Mouse (Mus musculus): ENCODE results near the gene App. TPM values are rescaled to one million over a fixed set of nuclear protein-coding genes. Genes with fewer than 3 reads are reported as not detected.
A peak's percentile ranks its signal among the peaks of the same experiment; 100 is the strongest.

App gene
- polyA plus RNA-seq, 1 experiment from 2014 or later, result 44.5 TPM

DNA sequence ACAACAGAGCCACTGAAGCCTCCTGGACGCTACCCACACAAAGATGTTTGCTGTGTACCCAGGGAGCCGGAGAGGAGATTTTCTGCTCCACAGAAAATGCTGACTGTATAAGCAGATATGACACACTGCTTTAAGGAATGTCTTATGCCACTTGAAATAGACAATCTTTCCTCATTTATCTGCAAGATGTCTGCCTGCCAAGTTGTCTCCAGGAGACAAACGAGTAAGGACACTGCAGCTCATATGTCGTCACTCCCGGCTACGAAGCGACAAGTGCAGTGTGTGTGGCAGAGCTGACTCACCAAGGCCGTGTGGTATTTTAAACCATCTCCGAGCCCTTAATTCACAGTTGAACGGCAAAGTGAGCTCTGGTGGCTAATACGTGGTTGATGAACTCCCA lies 36.2 kb downstream of the App start:
- Histone ChIP-seq H3K4me1 (replicated peaks; ENCODE audit: control insufficient read depth, insufficient read depth, low read length) (peaks cover 4% of the 10 kb centered on the region; the same call in 1 of the 2 replicates), H3K4me2 (no peak overlapping the region), H3K4me3 (ENCODE audit: low read depth, low read length) (no peak overlapping the region), H3K36me3 (ENCODE audit: control insufficient read depth, insufficient read depth, low read length) (no peaks in the 10 kb centered on the region), H3K27ac (ENCODE audit: low read depth, low read length) (no peak overlapping the region), H3K9ac (ENCODE audit: low read depth, low read length) (no peak overlapping the region), H3K27me3 (replicated peaks; ENCODE audit: control insufficient read depth, insufficient read depth, low read length) (no peaks in the 10 kb centered on the region), H3K9me3 (ENCODE audit: control insufficient read depth, low read length) (no peaks in the 10 kb centered on the region)
- ATAC-seq (replicated peaks; ENCODE audit: low FRiP score) (no peak), DNase-seq (ENCODE audit: low spot score) (no peak)
- 72% methylated on average over 11 of the region's 11 CpGs for WGBS

DNA sequence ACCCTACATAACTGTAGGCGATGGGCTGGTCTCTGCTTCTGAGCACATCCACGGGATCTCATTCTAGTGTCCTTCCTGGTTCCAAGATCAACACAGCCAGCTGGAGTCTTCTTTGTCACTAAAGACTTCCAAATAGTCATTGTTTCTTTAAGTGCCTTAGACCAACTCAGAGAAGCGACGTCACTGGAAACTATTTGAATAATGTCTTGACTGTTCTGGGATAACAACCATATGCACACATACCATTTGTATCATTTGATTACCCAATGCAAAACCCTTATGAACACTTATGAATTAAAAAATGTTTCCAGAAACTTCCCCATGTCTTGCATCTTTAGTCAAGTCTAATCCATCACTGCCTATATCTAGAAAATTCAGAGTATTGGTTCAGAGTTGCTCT lies 37.5 kb downstream of the App start:
- 79% methylated on average over 4 of the region's 4 CpGs for WGBS
- H3K4me3 ChIP-seq (ENCODE audit: low read depth, low read length), result no peak overlapping the region
- H3K27me3 ChIP-seq (replicated peaks; ENCODE audit: control insufficient read depth, insufficient read depth, low read length), result no peaks in the 10 kb centered on the region
- H3K9ac ChIP-seq (ENCODE audit: low read depth, low read length), result no peak overlapping the region
- H3K4me2 ChIP-seq, result no peak overlapping the region
- H3K4me1 ChIP-seq (replicated peaks; ENCODE audit: control insufficient read depth, insufficient read depth, low read length), result peaks cover 7% of the 10 kb centered on the region
- H3K27ac ChIP-seq (ENCODE audit: low read depth, low read length), result no peak overlapping the region
- H3K9me3 ChIP-seq (ENCODE audit: control insufficient read depth, low read length), result no peaks in the 10 kb centered on the region
- ATAC-seq (replicated peaks; ENCODE audit: low FRiP score) (no peak), DNase-seq (ENCODE audit: low spot score) (no peak)
- no peaks in the 10 kb centered on the region for H3K36me3 ChIP-seq (ENCODE audit: control insufficient read depth, insufficient read depth, low read length)

DNA sequence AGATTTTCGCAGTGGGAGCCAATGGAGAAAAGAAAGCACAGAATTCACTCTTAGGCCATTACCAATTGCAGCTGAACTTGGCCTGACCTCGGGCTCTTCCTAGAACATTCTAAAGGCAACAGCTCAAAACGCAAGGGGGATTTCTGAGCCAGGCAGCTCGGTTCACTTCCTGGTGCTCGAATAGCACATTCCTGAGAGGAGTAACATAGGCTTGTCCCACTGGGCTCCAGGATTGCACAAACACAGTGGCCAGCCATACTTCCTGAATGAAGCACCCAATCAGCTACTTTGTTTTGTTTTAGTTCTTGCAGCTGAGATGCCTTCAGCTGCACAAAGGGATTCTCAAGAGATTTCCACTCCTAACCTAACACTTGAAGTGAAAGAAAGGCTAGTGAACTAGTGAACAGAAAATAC lies 40.1 kb downstream of the App start:
- DNase-seq (ENCODE audit: low spot score) (no peak), ATAC-seq (replicated peaks; ENCODE audit: low FRiP score) (0 out of 2 replicates have a peak, but pooled peaks have one; percentile 21)
- Histone ChIP-seq H3K4me3 (ENCODE audit: low read depth, low read length) (no peak overlapping the region), H3K4me2 (no peak overlapping the region), H3K27ac (ENCODE audit: low read depth, low read length) (peak overlapping the region; percentile 16; the same call in 1 of the 2 replicates), H3K36me3 (ENCODE audit: control insufficient read depth, insufficient read depth, low read length) (no peaks in the 10 kb centered on the region), H3K9ac (ENCODE audit: low read depth, low read length) (no peak overlapping the region), H3K9me3 (ENCODE audit: control insufficient read depth, low read length) (no peaks in the 10 kb centered on the region), H3K27me3 (replicated peaks; ENCODE audit: control insufficient read depth, insufficient read depth, low read length) (no peaks in the 10 kb centered on the region), H3K4me1 (replicated peaks; ENCODE audit: control insufficient read depth, insufficient read depth, low read length) (peaks cover 13% of the 10 kb centered on the region)
- 50% methylated on average over 5 of the region's 5 CpGs for WGBS

DNA sequence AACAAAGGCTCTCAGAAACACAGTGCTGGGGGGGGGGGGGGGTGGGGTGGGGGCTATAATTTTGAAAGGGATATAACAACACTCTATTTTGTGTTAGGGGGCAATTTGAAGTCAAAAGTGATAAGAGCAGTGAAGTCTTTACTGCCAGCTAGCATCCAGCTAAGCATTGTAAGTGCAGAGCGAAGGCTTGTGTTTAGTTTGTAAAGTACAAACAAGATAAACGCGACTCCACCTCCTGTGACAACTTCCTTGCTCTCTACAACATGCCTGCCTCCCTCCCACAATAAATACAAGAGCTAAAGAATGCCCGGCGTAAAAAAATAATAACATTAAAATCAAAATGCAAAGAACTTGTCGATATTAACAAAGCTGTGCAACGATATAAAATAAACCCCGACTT lies 40.5 kb downstream of the App start:
- no peaks in the 10 kb centered on the region for H3K9me3 ChIP-seq (ENCODE audit: control insufficient read depth, low read length)
- H3K9ac ChIP-seq (ENCODE audit: low read depth, low read length), result no peak overlapping the region
- 62% methylated on average over 8 of the region's 8 CpGs for WGBS
- no peak overlapping the region for H3K4me2 ChIP-seq
- DNase-seq (ENCODE audit: low spot score) (no peak), ATAC-seq (replicated peaks; ENCODE audit: low FRiP score) (no peak)
- H3K27me3 ChIP-seq (replicated peaks; ENCODE audit: control insufficient read depth, insufficient read depth, low read length), result no peaks in the 10 kb centered on the region
- no peaks in the 10 kb centered on the region for H3K36me3 ChIP-seq (ENCODE audit: control insufficient read depth, insufficient read depth, low read length)
- H3K27ac ChIP-seq (ENCODE audit: low read depth, low read length), result peak overlapping the region; percentile 46; the same call in 1 of the 2 replicates
- H3K4me1 ChIP-seq (replicated peaks; ENCODE audit: control insufficient read depth, insufficient read depth, low read length), result peaks cover 13% of the 10 kb centered on the region
- H3K4me3 ChIP-seq (ENCODE audit: low read depth, low read length), result no peak overlapping the region

DNA sequence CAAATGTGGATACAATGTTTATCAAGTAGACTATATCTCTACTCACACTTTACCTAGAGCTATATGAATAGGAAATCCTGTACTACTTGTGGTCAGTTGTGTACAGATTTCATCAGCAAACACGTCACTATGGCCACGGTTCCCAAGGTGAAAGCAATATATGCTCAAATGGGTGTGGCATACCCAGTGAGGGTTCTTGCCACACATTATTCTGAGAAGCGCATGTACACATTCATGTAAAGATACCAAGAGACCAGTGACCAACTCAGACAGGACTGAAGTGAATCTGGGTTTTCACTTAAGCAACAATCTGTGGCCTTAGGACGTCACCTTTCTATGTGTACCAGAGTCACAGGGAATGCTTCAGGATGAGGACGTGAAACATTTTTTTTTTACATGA lies 41.4 kb downstream of the App start:
- 69% methylated on average over 5 of the region's 5 CpGs for WGBS
- no peak overlapping the region for H3K4me3 ChIP-seq (ENCODE audit: low read depth, low read length)
- peaks cover 13% of the 10 kb centered on the region for H3K4me1 ChIP-seq (replicated peaks; ENCODE audit: control insufficient read depth, insufficient read depth, low read length)
- ATAC-seq (replicated peaks; ENCODE audit: low FRiP score) (no peak), DNase-seq (ENCODE audit: low spot score) (no peak)
- H3K9me3 ChIP-seq (ENCODE audit: control insufficient read depth, low read length), result no peaks in the 10 kb centered on the region
- H3K27me3 ChIP-seq (replicated peaks; ENCODE audit: control insufficient read depth, insufficient read depth, low read length), result no peaks in the 10 kb centered on the region
- no peaks in the 10 kb centered on the region for H3K36me3 ChIP-seq (ENCODE audit: control insufficient read depth, insufficient read depth, low read length)
- no peak overlapping the region for H3K9ac ChIP-seq (ENCODE audit: low read depth, low read length)
- peak overlapping the region; percentile 4; the same call in 1 of the 2 replicates for H3K27ac ChIP-seq (ENCODE audit: low read depth, low read length)
- H3K4me2 ChIP-seq, result no peak overlapping the region

DNA sequence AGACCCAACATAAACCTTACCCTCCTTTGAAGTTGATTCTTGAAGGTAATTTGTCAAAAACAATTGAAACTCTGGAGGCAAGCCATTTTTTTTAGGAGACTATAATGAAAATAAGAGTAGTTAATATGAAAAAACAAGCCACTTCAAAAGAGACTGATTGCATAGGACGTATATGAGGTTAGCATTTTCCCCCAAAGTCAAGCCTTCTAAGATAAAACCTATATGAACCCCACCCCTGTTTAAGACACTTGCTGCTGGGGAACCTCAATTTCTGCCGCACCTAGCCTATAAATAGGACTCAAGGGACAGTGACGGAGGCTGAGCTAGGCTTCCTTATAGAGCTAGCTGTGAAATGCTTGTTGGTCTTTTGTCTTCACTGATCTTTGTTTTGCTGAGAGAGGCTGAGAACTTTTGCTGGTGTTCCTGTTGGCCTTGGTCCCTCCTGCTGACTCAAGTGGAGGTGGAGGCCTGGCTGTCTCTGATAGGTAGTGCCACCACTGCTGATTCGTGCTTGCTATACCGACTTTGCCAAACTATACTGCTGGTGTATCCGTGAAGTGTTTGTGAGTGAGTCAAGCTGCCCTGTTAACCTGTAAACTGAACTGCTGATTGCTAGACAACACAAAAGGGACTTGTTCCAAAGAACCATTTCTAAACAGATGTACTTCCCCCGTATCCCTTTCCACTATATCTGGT lies 42.6 kb downstream of the App start:
- 0 out of 2 replicates have a peak, but pooled peaks have one; percentile 51 for ATAC-seq (replicated peaks; ENCODE audit: low FRiP score)
- 80% methylated on average over 7 of the region's 7 CpGs for WGBS
- no peak overlapping the region for H3K4me2 ChIP-seq
- H3K27ac ChIP-seq (ENCODE audit: low read depth, low read length), result no peak overlapping the region
- DNase-seq (ENCODE audit: low spot score), result no peak
- no peaks in the 10 kb centered on the region for H3K27me3 ChIP-seq (replicated peaks; ENCODE audit: control insufficient read depth, insufficient read depth, low read length)
- no peaks in the 10 kb centered on the region for H3K36me3 ChIP-seq (ENCODE audit: control insufficient read depth, insufficient read depth, low read length)
- no peak overlapping the region for H3K9ac ChIP-seq (ENCODE audit: low read depth, low read length)
- no peaks in the 10 kb centered on the region for H3K9me3 ChIP-seq (ENCODE audit: control insufficient read depth, low read length)
- peaks cover 13% of the 10 kb centered on the region for H3K4me1 ChIP-seq (replicated peaks; ENCODE audit: control insufficient read depth, insufficient read depth, low read length)
- H3K4me3 ChIP-seq (ENCODE audit: low read depth, low read length), result no peak overlapping the region

DNA sequence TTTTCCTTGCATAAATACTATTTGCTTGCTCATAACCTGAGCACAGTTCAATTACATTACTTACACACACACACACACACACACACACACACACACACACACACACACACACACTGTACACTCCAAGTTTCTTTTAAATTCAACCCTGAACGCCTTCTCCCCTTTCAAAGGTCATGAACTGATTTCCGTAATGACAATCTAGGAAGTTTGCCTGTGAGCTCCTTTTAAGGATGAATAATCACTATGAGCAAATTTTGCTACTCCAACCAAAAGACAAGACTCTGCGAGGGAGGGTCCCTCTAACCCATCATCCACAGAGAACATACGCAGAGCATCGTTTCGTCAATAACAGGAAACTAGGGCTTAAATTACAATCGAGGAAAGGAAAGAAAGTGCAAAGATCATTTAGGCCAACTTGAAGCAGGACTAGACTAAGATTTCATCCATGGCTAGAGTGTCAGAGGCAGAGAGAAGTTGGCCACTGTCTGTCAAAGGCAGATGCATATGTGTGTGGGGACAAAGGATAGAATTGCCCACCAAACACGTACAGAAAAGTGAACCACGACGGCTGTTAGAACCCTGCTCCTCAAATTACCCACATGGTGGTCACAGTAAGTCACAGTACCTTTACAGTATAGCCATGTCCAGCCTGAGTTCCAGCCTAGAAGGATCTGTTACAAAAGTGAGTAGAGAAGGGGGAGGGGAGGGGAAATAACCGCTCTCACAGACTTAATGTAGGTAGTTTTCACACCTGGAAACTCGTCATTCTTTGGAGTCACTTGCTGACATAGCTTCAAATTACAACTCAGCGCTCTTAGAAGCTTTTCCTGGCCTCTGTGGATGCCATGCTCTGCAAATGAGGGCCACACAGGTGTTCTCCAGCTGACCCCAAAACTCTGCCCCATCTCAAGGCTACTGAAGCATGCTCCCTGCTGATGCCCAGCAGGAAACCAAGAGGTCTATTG lies 44.6 kb downstream of the App start:
- H3K9me3 ChIP-seq (ENCODE audit: control insufficient read depth, low read length), result no peaks in the 10 kb centered on the region
- WGBS, result 45% methylated on average over 13 of the region's 13 CpGs
- no peak overlapping the region for H3K9ac ChIP-seq (ENCODE audit: low read depth, low read length)
- no peaks in the 10 kb centered on the region; the same call in 1 of the 2 replicates for H3K36me3 ChIP-seq (ENCODE audit: control insufficient read depth, insufficient read depth, low read length)
- no peak overlapping the region for H3K27ac ChIP-seq (ENCODE audit: low read depth, low read length)
- H3K4me2 ChIP-seq, result no peak overlapping the region
- ATAC-seq (replicated peaks; ENCODE audit: low FRiP score) (no peak), DNase-seq (ENCODE audit: low spot score) (no peak)
- H3K27me3 ChIP-seq (replicated peaks; ENCODE audit: control insufficient read depth, insufficient read depth, low read length), result no peaks in the 10 kb centered on the region
- peaks cover 13% of the 10 kb centered on the region for H3K4me1 ChIP-seq (replicated peaks; ENCODE audit: control insufficient read depth, insufficient read depth, low read length)
- no peak overlapping the region for H3K4me3 ChIP-seq (ENCODE audit: low read depth, low read length)

DNA sequence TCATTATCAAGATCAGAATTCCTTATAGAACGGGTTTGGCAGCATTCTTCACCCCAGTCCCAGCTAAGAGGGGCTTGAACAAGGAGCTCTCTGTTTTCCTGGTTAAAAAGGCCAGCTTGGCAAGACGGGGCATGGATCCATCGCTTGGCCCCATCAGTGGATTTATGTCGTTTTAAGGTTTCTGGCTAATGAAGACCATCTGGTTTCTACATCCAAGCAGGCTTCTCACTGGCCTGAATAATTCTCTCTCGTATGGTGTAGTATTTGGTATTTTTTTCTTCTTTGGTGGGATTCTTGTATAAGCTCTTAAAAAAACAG lies 45.3 kb downstream of the App start:
- Histone ChIP-seq H3K4me3 (ENCODE audit: low read depth, low read length) (no peak overlapping the region), H3K9ac (ENCODE audit: low read depth, low read length) (no peak overlapping the region), H3K9me3 (ENCODE audit: control insufficient read depth, low read length) (no peaks in the 10 kb centered on the region), H3K27ac (ENCODE audit: low read depth, low read length) (no peak overlapping the region), H3K4me2 (no peak overlapping the region), H3K36me3 (ENCODE audit: control insufficient read depth, insufficient read depth, low read length) (no peaks in the 10 kb centered on the region; the same call in 1 of the 2 replicates), H3K4me1 (replicated peaks; ENCODE audit: control insufficient read depth, insufficient read depth, low read length) (peaks cover 11% of the 10 kb centered on the region), H3K27me3 (replicated peaks; ENCODE audit: control insufficient read depth, insufficient read depth, low read length) (no peaks in the 10 kb centered on the region)
- ATAC-seq (replicated peaks; ENCODE audit: low FRiP score), result no peak
- DNase-seq (ENCODE audit: low spot score), result no peak
- WGBS, result 46% methylated on average over 5 of the region's 5 CpGs
